Mouse (Mus musculus) heart, postnatal 14 days (tissue): ENCODE measurements at regions not wholly inside any gene's neighbourhood (a gene's known extent, or its start where the extent isn't known, plus 50 kb on each side); places are given as distances from the start of the nearest gene placed in this dataset.
A peak's percentile ranks its signal among the peaks of the same experiment; 100 is the strongest.

ENCODE experiments used
- DNase-seq, 2 experiments: peaks; one replicate each; pipeline ENCODE4 v3.0.0; 2021 to 2022
- intact Hi-C: fragments of 180-260 bp; cut with DNase I; formaldehyde crosslinking; loops from one replicate; pipeline ENCODE4 v1.15.1; 2025

DNA sequence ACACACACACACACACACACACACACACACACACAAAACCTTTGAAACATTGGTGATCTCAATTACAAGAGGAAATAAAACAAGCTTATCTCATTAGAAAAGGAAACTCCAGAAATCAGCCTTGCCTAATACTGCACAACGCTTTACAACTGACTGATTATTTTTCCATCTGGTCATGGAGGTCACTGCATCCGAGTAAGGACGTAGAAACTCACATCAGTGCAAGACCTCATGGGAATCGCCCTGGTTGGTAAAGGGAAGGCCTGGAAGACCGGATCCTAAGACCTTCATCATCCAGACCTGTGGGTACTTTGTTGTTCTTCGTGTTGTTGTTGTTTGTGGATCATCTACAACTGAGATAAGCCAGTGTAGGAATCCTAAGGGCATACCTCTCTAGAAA, 77.8 kb upstream of the Sestd1 start:
- DNase-seq: no peak
- intact Hi-C loops: loop anchor here (5.0 kb wide), 1 partner anchor 349 kb away; no protein-coding TSS in a partner anchor

DNA sequence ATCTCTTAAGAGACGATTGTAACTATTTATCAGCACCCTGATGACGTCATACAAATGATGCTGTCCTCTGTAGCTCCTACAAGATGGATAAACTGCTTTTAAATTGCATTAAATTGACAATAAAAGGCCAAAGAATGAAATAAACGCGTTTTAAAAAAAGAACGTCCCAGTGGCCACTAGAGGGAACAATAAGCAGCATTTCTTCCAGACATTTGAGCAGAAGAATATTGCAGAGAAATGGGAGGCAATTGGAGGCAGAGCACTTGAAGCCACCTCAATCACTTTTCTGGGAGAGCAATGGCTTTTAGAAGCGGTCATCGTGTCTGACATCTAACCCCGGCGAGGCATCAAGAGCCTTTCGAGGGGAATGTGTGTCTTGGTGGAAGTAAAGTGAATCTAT, 76.4 kb upstream of the Sestd1 start:
- intact Hi-C loops: loop anchor here (5.0 kb wide), 1 partner anchor 351 kb away; no protein-coding TSS in a partner anchor
- DNase-seq: no peak

DNA sequence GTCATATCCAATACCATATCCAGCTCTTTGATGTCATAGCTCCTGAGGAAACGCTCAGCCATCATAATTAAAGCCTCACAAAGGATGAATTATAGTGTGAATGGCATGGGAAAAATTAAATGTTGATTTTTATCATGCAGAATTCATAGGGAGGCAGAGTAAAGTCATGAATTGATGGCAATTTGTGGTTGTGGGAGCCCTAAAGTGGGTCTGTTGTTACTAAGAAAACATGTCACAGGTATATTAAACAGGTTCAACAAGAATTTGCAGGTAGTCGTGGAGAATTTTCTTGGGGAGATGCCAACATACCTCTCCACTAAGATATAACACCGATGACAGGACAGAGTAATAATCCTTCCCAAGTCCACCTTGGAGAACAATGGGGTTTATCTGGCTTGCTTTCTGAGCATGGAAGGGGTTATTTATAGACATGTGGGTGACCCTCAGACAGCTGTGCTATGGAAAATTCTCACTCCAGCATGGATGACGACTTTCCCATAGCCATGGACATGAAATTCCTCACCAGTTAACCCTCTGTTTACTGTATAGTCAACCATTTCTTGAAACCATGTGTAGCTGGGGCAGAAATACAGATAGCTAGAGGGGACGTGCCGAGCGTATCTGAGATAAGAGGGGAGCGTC, 71.7 kb upstream of the Sestd1 start:
- no peak for DNase-seq
- intact Hi-C loops: no loop called here

DNA sequence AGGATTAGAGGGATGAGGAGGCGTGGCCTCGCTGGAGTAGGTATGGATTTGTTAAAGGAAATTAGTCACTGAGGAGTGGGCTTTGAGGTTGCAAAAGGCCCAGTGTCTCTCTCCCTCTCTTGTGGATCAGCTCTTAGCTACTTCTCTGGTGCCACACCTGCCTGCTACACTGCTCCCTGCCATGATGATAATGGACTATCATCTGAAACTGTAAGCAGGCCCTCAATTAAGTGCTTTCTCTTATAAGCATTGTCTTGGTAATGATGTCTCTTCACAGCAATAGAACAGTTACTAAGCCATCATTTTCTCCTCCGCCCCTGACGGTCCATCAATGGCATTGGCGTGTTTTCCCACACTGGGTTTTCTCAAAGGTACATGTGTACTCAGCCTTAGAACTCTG, 66.6 kb upstream of the Sestd1 start:
- intact Hi-C loops: no loop called here
- DNase-seq: no peak

DNA sequence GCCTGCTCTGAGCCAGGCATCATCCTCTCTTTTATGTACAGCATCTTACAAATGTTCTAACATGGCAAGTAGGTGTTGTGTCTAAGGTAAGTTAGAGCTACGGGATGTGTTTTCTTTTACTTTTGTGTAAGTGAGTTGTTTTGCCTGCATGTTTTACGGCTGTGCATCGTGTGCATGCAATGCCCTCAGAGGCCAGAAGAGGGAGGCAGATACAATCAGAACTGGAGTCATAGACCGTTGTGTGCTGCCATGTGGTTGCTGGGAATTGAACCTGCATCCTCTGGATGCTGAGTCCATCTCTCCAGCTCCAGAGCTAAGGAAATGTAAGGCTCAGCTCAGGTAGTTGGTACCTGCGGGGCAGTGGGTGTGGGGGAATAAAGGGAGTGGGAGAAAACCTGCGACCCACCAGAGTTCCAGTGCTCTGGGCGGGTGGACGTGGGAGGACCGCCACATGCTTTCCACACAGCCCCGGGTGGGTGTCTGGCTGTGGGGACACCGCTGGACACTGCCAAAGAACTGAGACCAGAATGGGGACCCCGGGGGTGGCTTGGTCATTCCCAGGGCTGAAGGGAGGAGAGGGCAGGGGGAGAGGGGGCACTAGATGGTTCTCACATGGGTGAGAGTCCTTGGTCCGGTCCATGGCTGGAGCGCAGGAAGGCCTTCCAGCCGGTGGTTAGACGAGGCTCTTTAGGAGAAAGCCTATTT, 63.5 kb upstream of the Sestd1 start:
- DNase-seq: peak in 1 of 2 experiments; percentile 10
- intact Hi-C loops: loop anchor here (2.0 to 5.0 kb wide), 3 partner anchors 37 to 373 kb away; no protein-coding TSS in a partner anchor

DNA sequence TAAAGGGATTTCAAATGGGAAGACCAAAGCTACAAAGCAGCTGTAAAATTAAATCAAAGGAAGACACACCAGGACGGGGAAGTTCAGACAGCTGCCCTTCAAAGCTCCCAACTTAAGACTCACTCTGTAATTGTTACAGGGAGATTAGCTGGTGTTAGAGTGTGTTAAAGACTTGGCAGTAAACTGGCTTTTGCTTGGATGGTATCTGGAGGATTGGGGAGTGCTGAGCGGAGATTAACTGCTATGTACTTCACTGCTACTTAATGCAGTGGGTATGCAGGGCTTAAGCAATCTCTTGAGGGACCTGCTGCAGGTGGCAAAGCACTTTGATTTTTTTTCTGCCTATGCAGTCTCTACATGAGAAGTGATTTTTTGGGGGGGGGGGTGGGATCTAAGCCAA, 62.0 kb upstream of the Sestd1 start:
- DNase-seq: no peak
- intact Hi-C loops: loop anchor here (1.0 to 5.0 kb wide), 4 partner anchors 35 to 372 kb away; no protein-coding TSS in a partner anchor

DNA sequence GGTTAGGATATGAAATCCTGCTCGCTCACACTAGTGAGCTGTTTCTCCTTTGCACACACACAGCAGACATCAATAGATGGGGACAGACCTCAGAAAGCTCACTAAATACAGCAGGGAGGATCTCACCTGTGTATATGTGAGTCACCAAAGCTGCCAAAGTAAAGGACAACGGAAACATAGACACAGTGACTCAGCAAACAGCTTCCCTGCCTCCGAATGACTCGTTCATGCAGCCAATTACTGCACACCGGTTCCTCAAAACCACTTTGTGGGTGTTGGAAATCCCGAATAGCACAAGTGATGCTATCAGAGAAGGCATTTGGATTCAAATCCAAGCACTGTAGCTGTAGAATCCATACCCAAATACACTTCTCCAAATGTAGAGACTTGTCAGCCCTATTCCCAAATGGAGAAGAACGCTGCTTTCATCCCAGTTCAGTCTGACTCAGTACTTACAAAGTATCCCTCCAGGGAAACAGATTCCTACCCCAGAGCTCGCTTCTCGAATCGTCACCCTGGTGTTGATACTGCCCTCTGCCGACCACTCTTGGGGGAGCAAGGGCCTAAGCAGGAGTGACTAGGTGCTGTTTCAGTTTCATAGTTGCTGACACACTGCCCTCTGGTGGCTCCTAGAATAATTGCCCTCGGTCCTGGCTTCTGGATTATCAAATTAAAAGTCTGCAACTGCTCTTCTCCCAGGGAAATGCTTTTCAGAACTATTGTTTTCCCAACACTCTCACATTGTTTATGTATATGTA, 61.4 kb upstream of the Sestd1 start:
- peak; percentile 95 to 98 for DNase-seq
- intact Hi-C loops: loop anchor here (1.0 to 5.0 kb wide), 4 partner anchors 34 to 371 kb away; no protein-coding TSS in a partner anchor

DNA sequence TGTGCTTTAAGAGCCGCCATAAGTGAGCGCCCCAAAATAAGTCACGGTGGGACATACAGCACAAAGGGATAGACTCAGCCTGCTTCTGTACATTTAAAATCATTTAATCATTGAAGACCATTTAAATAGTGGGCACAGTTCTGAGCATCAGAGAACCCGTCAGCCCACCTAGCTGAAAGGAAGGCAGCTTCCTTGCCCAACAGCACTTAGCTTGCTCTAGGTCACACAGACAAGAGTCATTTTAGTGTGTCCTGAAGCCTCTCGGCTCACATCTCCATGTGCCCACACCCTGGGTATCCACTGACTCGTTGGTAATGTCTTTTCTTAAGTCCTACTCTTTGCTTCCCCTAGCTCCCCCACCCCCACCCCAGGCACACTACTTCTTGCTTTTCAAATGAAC, 59.7 kb upstream of the Sestd1 start:
- DNase-seq: no peak
- intact Hi-C loops: loop anchor here (5.0 kb wide), 2 partner anchors 33 to 278 kb away; no protein-coding TSS in a partner anchor

DNA sequence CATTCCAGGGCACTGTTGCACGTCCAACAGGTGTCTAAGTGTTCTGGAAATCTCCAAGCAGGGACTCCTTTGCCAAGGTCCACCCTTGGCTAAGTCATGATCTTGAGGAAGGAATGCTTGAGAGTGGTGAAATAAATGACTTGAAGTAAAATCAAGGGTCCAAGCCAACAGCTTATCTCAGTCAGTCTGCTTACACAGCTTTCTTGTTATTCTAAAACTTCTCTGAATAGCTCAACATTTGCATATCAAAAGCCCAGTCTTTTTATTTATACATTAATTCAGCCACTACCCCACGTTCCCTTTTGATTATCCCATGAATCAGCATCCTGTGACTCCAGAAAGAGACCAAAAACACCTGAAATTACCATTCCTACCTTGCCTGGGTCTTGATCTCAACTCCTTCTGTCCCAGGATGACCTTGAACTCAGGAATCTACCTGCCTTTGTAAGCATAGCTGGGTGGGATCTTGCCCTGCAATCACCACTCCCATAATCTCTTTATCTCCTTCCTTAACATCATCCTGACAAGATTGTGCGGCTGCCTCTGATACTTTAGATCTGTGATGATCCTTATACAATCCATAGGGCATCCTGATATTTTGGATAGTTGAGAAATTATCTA, 57.5 kb upstream of the Sestd1 start:
- intact Hi-C loops: no loop called here
- DNase-seq: no peak

DNA sequence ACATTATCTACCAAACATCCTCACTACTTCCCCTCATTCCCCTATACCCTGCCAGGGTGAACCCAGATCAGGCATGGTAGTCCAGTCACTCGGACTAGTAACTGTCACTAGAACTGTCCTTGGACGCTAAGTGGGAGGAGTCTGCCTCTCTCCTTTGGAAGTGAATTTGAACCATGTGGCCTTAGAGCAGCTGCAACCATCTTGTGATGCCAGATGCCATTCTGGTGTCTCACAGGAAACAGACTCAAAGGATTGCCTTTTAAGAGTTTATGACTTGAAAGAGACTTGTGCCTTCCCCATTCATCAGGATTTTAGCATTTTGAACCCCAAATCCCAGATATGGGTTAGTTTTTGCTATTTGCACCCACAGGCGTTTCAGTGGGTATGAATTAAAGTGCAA, 56.9 kb upstream of the Sestd1 start:
- intact Hi-C loops: no loop called here
- DNase-seq: no peak

DNA sequence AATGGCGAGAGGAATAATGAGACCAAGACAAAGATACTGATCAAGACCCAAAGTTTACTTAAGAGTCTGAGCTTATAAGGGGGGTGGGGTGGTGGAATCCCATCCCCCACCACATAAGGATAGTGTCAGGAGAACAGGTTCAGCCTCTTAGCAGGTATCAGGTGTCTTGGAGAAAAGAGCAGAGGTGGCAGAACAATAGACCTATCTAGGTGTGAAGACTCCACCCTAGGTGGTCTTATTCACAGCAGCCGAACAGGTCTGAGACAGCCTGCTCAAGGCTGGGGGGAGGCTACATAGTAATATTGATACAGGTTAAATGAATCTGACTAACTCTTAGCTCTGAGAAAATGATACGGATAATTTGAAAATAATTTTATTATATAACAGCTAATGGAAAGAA, 56.4 kb upstream of the Sestd1 start:
- DNase-seq: no peak
- intact Hi-C loops: no loop called here

DNA sequence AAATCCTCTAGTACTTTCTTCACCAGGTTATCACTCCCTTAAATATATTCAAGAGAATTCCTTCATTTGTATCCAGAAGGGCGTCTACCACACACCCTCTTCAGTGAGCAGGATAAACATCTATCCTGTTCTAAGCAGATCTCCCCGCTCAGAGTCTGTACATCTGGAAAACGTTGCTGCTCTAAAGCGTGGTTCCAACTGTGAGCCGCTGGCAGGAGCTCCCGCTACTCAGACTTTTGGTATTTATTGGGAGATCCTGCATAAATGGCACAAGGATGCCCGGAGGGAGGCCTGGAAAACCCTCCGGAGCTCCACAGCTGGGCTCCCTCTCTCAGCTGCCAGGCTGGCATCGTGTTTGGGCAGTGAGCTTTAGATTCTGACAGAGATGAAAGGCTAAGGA, 54.3 kb upstream of the Sestd1 start:
- DNase-seq: no peak
- intact Hi-C loops: no loop called here

DNA sequence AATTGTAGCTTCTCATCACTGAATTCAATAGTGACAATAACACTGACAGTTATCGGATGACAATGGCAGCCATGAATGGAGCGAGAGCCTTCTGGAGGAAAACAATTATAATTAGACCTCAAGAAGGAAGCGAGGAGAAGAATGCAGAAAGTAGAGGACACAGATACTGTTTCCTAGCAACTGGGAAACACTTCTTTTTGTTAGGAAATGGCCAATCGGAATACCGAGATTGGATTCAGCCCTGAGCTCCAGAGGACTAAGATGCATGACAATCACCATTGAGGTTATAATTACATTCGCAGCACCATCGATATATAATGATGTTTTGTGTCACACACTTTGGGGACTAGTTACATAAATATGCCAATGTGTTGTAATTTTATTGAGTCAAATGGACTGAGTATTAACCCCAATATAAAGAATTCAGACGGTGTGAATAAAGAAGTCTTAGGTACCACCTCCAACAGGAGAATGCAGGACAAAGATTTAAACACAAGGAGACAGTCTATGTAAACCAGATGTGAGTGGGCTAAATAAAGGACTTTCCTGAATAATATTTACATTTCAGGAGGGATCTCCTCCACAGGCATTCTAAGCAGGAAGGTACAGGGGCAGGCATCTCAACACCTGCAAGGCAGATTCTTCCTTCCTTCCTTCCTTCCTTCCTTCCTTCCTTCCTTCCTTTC, 53.1 kb upstream of the Sestd1 start:
- no peak for DNase-seq
- intact Hi-C loops: no loop called here
